Mouse (Mus musculus) kidney, adult 2 months (tissue): ENCODE results near the gene Dennd2d.

ENCODE experiments used
- CTCF ChIP-seq: fragments of 200-500 bp; conservative IDR thresholded peaks from 2 replicates; pipeline ENCODE4 v1.5.1; 2011; ENCODE audit warnings: low read depth, mild to moderate bottlenecking, control low read depth, low read length, moderate library complexity, mixed read lengths; ENCODE audit not compliant: insufficient read depth, insufficient read length
- POLR2A ChIP-seq: fragments of 200-500 bp; IDR thresholded peaks from one replicate; pipeline ENCODE4 v1.6.1; 2011; ENCODE audit warnings: low read depth, low read length, control low read depth

- TF ChIP-seq POLR2A (no peak), CTCF (no peak)
These were observed 51.1 kb downstream of the Dennd2d start for GRCm38 (mm10) chr3:106533277-106533676.
